ENCODE assay signal across 8 mouse cellular contexts in the genomic region with DNA sequence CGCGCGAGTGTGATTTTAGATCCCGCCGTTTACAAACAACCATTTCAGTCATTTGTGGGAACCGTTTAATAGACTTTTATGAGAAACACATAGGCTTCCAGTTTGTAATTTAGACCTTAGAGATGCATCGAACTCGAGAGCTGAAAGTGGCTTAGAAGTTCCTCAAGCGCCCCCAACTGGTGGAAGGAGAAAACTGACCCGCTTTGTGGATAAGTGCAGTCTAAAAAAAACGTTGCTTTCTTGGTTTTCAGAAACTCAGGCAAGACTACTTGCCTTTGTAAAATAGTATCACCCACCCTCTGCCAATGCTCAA. TPM values are rescaled to one million over a fixed set of nuclear protein-coding genes. Genes with fewer than 3 reads are reported as not detected.
DNase-seq lines count a peak whose midpoint lies in the region; ATAC-seq and TF ChIP-seq lines count a peak whose summit lies in the region.

No protein-coding gene starts in this region.

- no peaks in the 10 kb centered on the region for H3K79me2 ChIP-seq in heart, adult 2 months (replicated peaks; ENCODE audit: control insufficient read depth, insufficient read depth, low read length)

- intact Hi-C loops in heart, adult 2 months (cut with DNase I), result loop anchor here (5.0 to 10.0 kb wide), 6 partner anchors 87 to 969 kb away; partner anchors contain the start of genes Pon2 and Pon3

- no peaks in the 10 kb centered on the region for H3K27me3 ChIP-seq in heart, adult 2 months (ENCODE audit: control insufficient read depth, insufficient read depth, low read length)
- peaks cover 8% of the 10 kb centered on the region for H3K27me3 ChIP-seq in kidney, adult 2 months (replicated peaks; ENCODE audit: control insufficient read depth, insufficient read depth, low read length)
- H3K27me3 ChIP-seq in limb, embryonic 13.5 days, result no peaks in the 10 kb centered on the region
- no peaks in the 10 kb centered on the region for H3K27me3 ChIP-seq in midbrain, embryonic 14.5 days (ENCODE audit: control insufficient read depth, insufficient read depth, low read length)

- H3K4me3 ChIP-seq in heart, adult 2 months, result peak overlapping the region; percentile 25; the same call in 1 of the 2 replicates
- no peak overlapping the region for H3K4me3 ChIP-seq in kidney, adult 2 months (ENCODE audit: insufficient read depth, low read depth, low read length)
- peak overlapping the region; percentile 40 for H3K4me3 ChIP-seq in limb, embryonic 13.5 days
- H3K4me3 ChIP-seq in midbrain, embryonic 14.5 days (replicated peaks; ENCODE audit: low read depth, low read length), result peak overlapping the region; percentile 28

- H3K4me2 ChIP-seq in limb, embryonic 13.5 days (replicated peaks), result peak overlapping the region; percentile 72
- H3K4me2 ChIP-seq in midbrain, embryonic 14.5 days (ENCODE audit: low read length), result peak overlapping the region; percentile 63

- H3K36me3 ChIP-seq in heart, adult 2 months (ENCODE audit: control insufficient read depth, insufficient read depth, low read length), result no peaks in the 10 kb centered on the region; the same call in 1 of the 2 replicates
- H3K36me3 ChIP-seq in kidney, adult 2 months (ENCODE audit: control insufficient read depth, insufficient read depth, low read length), result no peaks in the 10 kb centered on the region
- no peaks in the 10 kb centered on the region for H3K36me3 ChIP-seq in limb, embryonic 13.5 days
- H3K36me3 ChIP-seq in midbrain, embryonic 14.5 days (ENCODE audit: control insufficient read depth, insufficient read depth, low read length), result no peaks in the 10 kb centered on the region

- TF ChIP-seq POLR2A in heart, adult 2 months (IDR thresholded peaks at IDR 0.05; ENCODE audit: insufficient read depth, low read depth, low read length), result no peak
- TF ChIP-seq POLR2A in kidney, adult 2 months (IDR thresholded peaks at IDR 0.05; ENCODE audit: low read depth, low read length), result no peak

- H3K4me1 ChIP-seq in heart, adult 2 months (ENCODE audit: control insufficient read depth, insufficient read depth, low read length), result no peaks in the 10 kb centered on the region; the same call in 1 of the 2 replicates
- H3K4me1 ChIP-seq in kidney, adult 2 months (ENCODE audit: control insufficient read depth, insufficient read depth, low read length), result peaks cover 8% of the 10 kb centered on the region; the same call in 1 of the 2 replicates
- H3K4me1 ChIP-seq in limb, embryonic 13.5 days, result peaks cover 46% of the 10 kb centered on the region
- peaks cover 45% of the 10 kb centered on the region for H3K4me1 ChIP-seq in midbrain, embryonic 14.5 days (ENCODE audit: control insufficient read depth, insufficient read depth, low read length)

- peak; percentile 91 for TF ChIP-seq CTCF in heart, adult 2 months (IDR thresholded peaks at IDR 0.05)
- TF ChIP-seq CTCF in kidney, adult 2 months (conservative IDR thresholded peaks at IDR 0.05; ENCODE audit: insufficient read depth, insufficient read length, low read depth, low read length), result peak; percentile 59

- 2% methylated on average over 11 of the region's 11 CpGs for WGBS in heart, adult 2 months
- 4% methylated on average over 11 of the region's 11 CpGs for WGBS in kidney, adult 2 months
- WGBS in limb, embryonic 13.5 days, result 1% methylated on average over 11 of the region's 11 CpGs
- WGBS in midbrain, embryonic 14.5 days, result under 1% methylated on average over 11 of the region's 11 CpGs

- no peaks in the 10 kb centered on the region for H3K9me3 ChIP-seq in limb, embryonic 13.5 days
- no peaks in the 10 kb centered on the region for H3K9me3 ChIP-seq in midbrain, embryonic 14.5 days (ENCODE audit: control insufficient read depth, low read length)

- DNase-seq in urinary bladder, postnatal 14 days (ENCODE audit: low spot score), result peak; percentile 74
- no peak for DNase-seq in urinary bladder, adult 2 months (ENCODE audit: low spot score)
- DNase-seq in embryo, embryonic 11.5 days (ENCODE audit: low read depth, low spot score), result peak; percentile 74
- peak; percentile 63 to 64 for DNase-seq in heart, adult 2 months
- DNase-seq in kidney, adult 2 months, result peak; percentile 70
- DNase-seq in midbrain, embryonic 14.5 days, result peak; percentile 94
- peak; percentile 54 to 65 for DNase-seq in spleen, postnatal 36 days (ENCODE audit: low spot score in 2 of 2)

- no peak overlapping the region for H3K27ac ChIP-seq in heart, adult 2 months
- H3K27ac ChIP-seq in kidney, adult 2 months (ENCODE audit: insufficient read depth, low read depth, low read length), result no peak overlapping the region
- no peak overlapping the region for H3K27ac ChIP-seq in limb, embryonic 13.5 days
- H3K27ac ChIP-seq in midbrain, embryonic 14.5 days (replicated peaks; ENCODE audit: low read depth, low read length), result peak overlapping the region; percentile 86

- no peak overlapping the region for H3K9ac ChIP-seq in heart, adult 2 months (ENCODE audit: low read depth, low read length)
- H3K9ac ChIP-seq in limb, embryonic 13.5 days, result peak overlapping the region; percentile 58; the same call in 1 of the 2 replicates
- peak overlapping the region; percentile 47 for H3K9ac ChIP-seq in midbrain, embryonic 14.5 days (replicated peaks; ENCODE audit: low read length)

- TF ChIP-seq EP300 in heart, adult 2 months (IDR thresholded peaks at IDR 0.05; ENCODE audit: insufficient read depth, low read depth, low read length), result no peak

- no peak for ATAC-seq in limb, embryonic 13.5 days (ENCODE audit: low FRiP score, low read depth)
- ATAC-seq in midbrain, embryonic 14.5 days (ENCODE audit: low FRiP score, low TSS enrichment), result no peak

RNA-seq across cellular contexts. Expression of gene Asb4, which starts 0.9 kb away (rescaled TPM):
- polyA plus RNA-seq in urinary bladder, adult 2 months (2012; rRNA removed), result 1.5 and 1.6 TPM in 2 replicates
- 1 to 10 TPM; 4.4 to 5.0 TPM for total RNA-seq in heart, adult 2 months (2021)
- polyA plus RNA-seq in heart, adult 2 months (2012; rRNA removed), result 3.1 and 8.1 TPM in 2 replicates
- 0.42 and 0.69 TPM in 2 replicates for polyA plus RNA-seq in kidney, adult 2 months (2012; rRNA removed)
- polyA plus RNA-seq in limb, embryonic 13.5 days (2015; fragmentation: Nextera tagmentation; extraction: Ambion mirVana), result 61.3 and 66.4 TPM in 2 replicates
- polyA plus RNA-seq in midbrain, embryonic 14.5 days (2014; fragmentation: Nextera tagmentation; extraction: Ambion mirVana), result 13.6 and 13.8 TPM in 2 replicates
